Mouse (Mus musculus) kidney, postnatal 0 days (tissue): ENCODE results near the gene Bub1b. TPM values are rescaled to one million over a fixed set of nuclear protein-coding genes. Genes with fewer than 3 reads are reported as not detected.

Experiments used
- ATAC-seq: fragments of 200-750 bp; cut with Nextera tagmentation; replicated peaks from 2 replicates; pipeline ENCODE4 v1.8.0; 2017; ENCODE audit warnings: low read depth, moderate number of reproducible peaks, moderate TSS enrichment, moderate library complexity; ENCODE audit not compliant: low FRiP score
- DNase-seq: peaks from one replicate; pipeline ENCODE4 v3.0.0-alpha.2; 2016; ENCODE audit warnings: low spot score
- H3K27ac ChIP-seq: fragments of 300-500 bp; sonication (generic); 2 replicates; pipeline ENCODE4 v1.5.1; 2014; ENCODE audit warnings: mild to moderate bottlenecking
- H3K27me3 ChIP-seq: fragments of 300-500 bp; sonication (generic); 2 replicates; pipeline ENCODE4 v1.6.1; 2014; ENCODE audit warnings: low read length, mixed read lengths; ENCODE audit not compliant: insufficient read depth
- H3K36me3 ChIP-seq: fragments of 300-500 bp; sonication (generic); 2 replicates; pipeline ENCODE4 v1.6.1; 2014; ENCODE audit warnings: low read length, mixed read lengths; ENCODE audit not compliant: insufficient read depth
- H3K4me1 ChIP-seq: fragments of 300-500 bp; sonication (generic); replicated peaks from 2 replicates; pipeline ENCODE4 v1.6.1; 2014; ENCODE audit warnings: antibody characterized with exemption, low read length, mixed read lengths; ENCODE audit not compliant: insufficient read depth
- H3K4me2 ChIP-seq: fragments of 300-500 bp; sonication (generic); 2 replicates; pipeline ENCODE4 v1.6.1; 2014; ENCODE audit warnings: mild to moderate bottlenecking, low read length, moderate library complexity, mixed read lengths
- H3K4me3 ChIP-seq: fragments of 300-500 bp; sonication (generic); replicated peaks from 2 replicates; pipeline ENCODE4 v1.5.1; 2014; ENCODE audit warnings: low read depth, low read length
- H3K9ac ChIP-seq: fragments of 300-500 bp; sonication (generic); 2 replicates; pipeline ENCODE4 v1.6.1; 2014; ENCODE audit warnings: low read depth, low read length
- H3K9me3 ChIP-seq: fragments of 300-500 bp; sonication (generic); replicated peaks from 2 replicates; pipeline ENCODE4 v1.6.1; 2016; ENCODE audit warnings: low read length, inconsistent platforms, mixed read lengths
- CTCF ChIP-seq: IDR thresholded peaks from 2 replicates; pipeline ENCODE4 v1.5.1; 2016; ENCODE audit warnings: antibody characterized with exemption, low read depth, mild to moderate bottlenecking, moderate library complexity
- WGBS: fragments of 180-500 bp; shearing (Covaris S2); extraction: QIAGEN DNeasy Blood & Tissue Kit; methylation state at CpG from one replicate; pipeline ENCODE4 v1.1.7; 2014; 5-methylcytosine and 5-hydroxymethylcytosine counted together
- polyA plus RNA-seq: library from polyadenylated mRNA; unstranded; fragments of >200 nt; fragmentation: Nextera tagmentation; extraction: Ambion mirVana; gene quantifications from 2 replicates; pipeline ENCODE4 v1.2.1, GENCODE M21; 2015

Bub1b gene
- polyA plus RNA-seq, 1 experiment from 2014 or later: 28.7 TPM

DNA sequence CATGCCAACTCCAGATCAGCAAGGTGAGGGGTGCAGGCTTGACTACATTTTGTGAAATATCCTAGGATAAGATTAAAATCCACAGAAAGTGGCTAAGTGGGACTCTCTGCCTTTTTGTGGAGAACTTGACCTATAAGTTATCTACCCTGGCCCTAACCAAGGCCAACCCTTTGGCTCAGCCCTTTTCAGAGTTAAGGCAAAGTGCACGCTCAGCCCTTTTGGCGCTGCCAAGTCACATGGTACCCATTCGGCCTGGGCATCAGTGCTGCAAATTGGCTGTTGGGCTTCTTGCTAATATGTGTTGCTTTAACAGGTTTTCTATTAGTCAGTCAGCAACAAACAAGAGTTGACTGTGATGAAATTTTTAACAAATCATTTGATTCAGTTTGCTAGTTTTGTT is 89.8 kb downstream of the Bub1b start:
- no peak for ATAC-seq
- no peaks in the 10 kb centered on the region for H3K9me3 ChIP-seq
- H3K27me3 ChIP-seq: no peaks in the 10 kb centered on the region
- no peak overlapping the region for H3K4me2 ChIP-seq
- no peak overlapping the region for H3K4me3 ChIP-seq
- no peak overlapping the region for H3K9ac ChIP-seq
- no peaks in the 10 kb centered on the region for H3K4me1 ChIP-seq
- no peak for DNase-seq
- H3K27ac ChIP-seq: no peak overlapping the region
- H3K36me3 ChIP-seq: no peaks in the 10 kb centered on the region
- WGBS: 89% methylated on average over 3 of the region's 3 CpGs
- TF ChIP-seq CTCF: no peak

DNA sequence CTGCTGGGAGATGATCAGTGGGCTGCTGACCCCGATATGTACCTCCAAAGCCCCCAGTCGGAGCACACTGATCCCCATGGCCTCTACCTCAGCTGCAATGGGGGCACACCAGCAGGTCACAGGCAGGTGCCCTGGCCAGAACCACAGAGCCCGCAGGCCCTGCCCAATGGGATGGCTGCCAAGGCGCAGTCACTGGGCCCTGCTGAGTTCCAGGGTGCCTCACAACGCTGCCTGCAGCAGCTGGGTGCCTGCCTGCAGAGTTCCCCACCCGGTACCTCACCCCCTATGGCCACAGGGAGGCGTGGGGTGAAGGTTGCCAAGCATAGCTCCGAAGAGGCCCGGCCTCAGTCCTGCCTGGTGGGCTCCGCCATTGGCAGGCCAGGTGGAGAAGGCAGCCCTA is 91.9 kb downstream of the Bub1b start:
- no peaks in the 10 kb centered on the region for H3K36me3 ChIP-seq
- TF ChIP-seq CTCF: no peak
- WGBS: 78% methylated on average over 9 of the region's 10 CpGs

More for the DNA sequence above, 91.9 kb downstream of the Bub1b start:
- ATAC-seq (no peak), DNase-seq (no peak)
- no peaks in the 10 kb centered on the region for H3K9me3 ChIP-seq
- no peak overlapping the region for H3K9ac ChIP-seq
- no peak overlapping the region for H3K4me2 ChIP-seq
- H3K27me3 ChIP-seq: no peaks in the 10 kb centered on the region
- no peaks in the 10 kb centered on the region for H3K4me1 ChIP-seq
- no peak overlapping the region for H3K27ac ChIP-seq
- H3K4me3 ChIP-seq: no peak overlapping the region

Other genes with a start within 250 kb of the Bub1b start
- gene Gpr176, start 224.8 kb upstream of the Bub1b start, polyA plus RNA-seq: 2.1 and 2.3 TPM in 2 replicates
- 8.0 TPM in 2 replicates for gene Eif2ak4, start 209.6 kb upstream of the Bub1b start, polyA plus RNA-seq
- gene Srp14, start 118.5 kb upstream of the Bub1b start, polyA plus RNA-seq: 237 and 255 TPM in 2 replicates
- gene Bmf, start 48.5 kb upstream of the Bub1b start, polyA plus RNA-seq: 4.2 and 5.3 TPM in 2 replicates
- 1.9 and 3.5 TPM in 2 replicates for gene Pak6, start 65.1 kb downstream of the Bub1b start, polyA plus RNA-seq
- 0.37 and 0.45 TPM in 2 replicates for gene Ankrd63, start 105.8 kb downstream of the Bub1b start, polyA plus RNA-seq
- 1.3 and 1.4 TPM in 2 replicates for gene Plcb2, start 130.2 kb downstream of the Bub1b start, polyA plus RNA-seq
- 16.1 and 16.8 TPM in 2 replicates for gene Inafm2, start 147.5 kb downstream of the Bub1b start, polyA plus RNA-seq
- 0.91 and 0.95 TPM in 2 replicates for gene Ccdc9b, start 164.4 kb downstream of the Bub1b start, polyA plus RNA-seq
- gene Phgr1, start 174.6 kb downstream of the Bub1b start, polyA plus RNA-seq: not detected in 2 replicates
- gene Disp2, start 181.5 kb downstream of the Bub1b start, polyA plus RNA-seq: 0.01 and 0.05 TPM in 2 replicates
- gene Knstrn, start 215.8 kb downstream of the Bub1b start, polyA plus RNA-seq: 57.5 and 59.4 TPM in 2 replicates